Mouse (Mus musculus) heart, adult 2 months (tissue): ENCODE data around the gene Mc3r. TPM values are rescaled to one million over a fixed set of nuclear protein-coding genes. Genes with fewer than 3 reads are reported as not detected.

ENCODE experiments used
- DNase-seq, 2 experiments: peaks; one replicate each; pipeline ENCODE4 v3.0.0; 2021
- H3K27ac ChIP-seq: fragments of 200-600 bp; 2 replicates; pipeline ENCODE4 v1.8.1; 2022
- H3K27me3 ChIP-seq: fragments of 200-500 bp; 2 replicates; pipeline ENCODE4 v1.6.1; 2012; ENCODE audit warnings: mild to moderate bottlenecking, low read length, inconsistent platforms, mixed read lengths; ENCODE audit not compliant: control insufficient read depth, insufficient read depth
- H3K36me3 ChIP-seq: fragments of 200-500 bp; 2 replicates; pipeline ENCODE4 v1.6.1; 2012; ENCODE audit warnings: low read length, inconsistent platforms; ENCODE audit not compliant: control insufficient read depth, insufficient read depth
- H3K4me1 ChIP-seq: fragments of 200-500 bp; 2 replicates; pipeline ENCODE4 v1.6.1; 2011; ENCODE audit warnings: low read length; ENCODE audit not compliant: control insufficient read depth, insufficient read depth
- H3K4me3 ChIP-seq: fragments of 200-600 bp; 2 replicates; pipeline ENCODE4 v1.8.1; 2022
- H3K79me2 ChIP-seq: fragments of 200-500 bp; replicated peaks from 2 replicates; pipeline ENCODE4 v1.6.1; 2012; ENCODE audit warnings: mild to moderate bottlenecking, inconsistent platforms, low read length, moderate library complexity, mixed read lengths; ENCODE audit not compliant: control insufficient read depth, insufficient read depth
- H3K9ac ChIP-seq: fragments of 200-500 bp; 2 replicates; pipeline ENCODE4 v1.6.1; 2012; ENCODE audit warnings: low read depth, mild to moderate bottlenecking, control low read depth, inconsistent platforms, low read length, mixed read lengths
- CTCF ChIP-seq: fragments of 200-600 bp; IDR thresholded peaks from 2 replicates; pipeline ENCODE4 v1.8.1; 2022; ENCODE audit warnings: antibody characterized with exemption, mild to moderate bottlenecking, moderate library complexity
- EP300 ChIP-seq: fragments of 200-500 bp; IDR thresholded peaks from 2 replicates; pipeline ENCODE4 v1.6.1; 2011; ENCODE audit warnings: low read depth, low read length, control low read depth; ENCODE audit not compliant: insufficient read depth
- POLR2A ChIP-seq: fragments of 200-500 bp; IDR thresholded peaks from 2 replicates; pipeline ENCODE4 v1.6.1; 2011; ENCODE audit warnings: mild to moderate bottlenecking, low read depth, low read length, control low read depth; ENCODE audit not compliant: insufficient read depth
- WGBS: fragments of 180-500 bp; shearing (Covaris S2); methylation state at CpG from one replicate; pipeline ENCODE4 v1.1.7; 2018; 5-methylcytosine and 5-hydroxymethylcytosine counted together
- intact Hi-C: fragments of 180-260 bp; cut with DNase I; formaldehyde crosslinking; loops from one replicate; pipeline ENCODE4 v1.15.1; 2025
- polyA plus RNA-seq: library from polyadenylated mRNA; depleted of rRNA; stranded (reverse); fragments of >200 nt; gene quantifications from 2 replicates; pipeline ENCODE4 v1.2.3, GENCODE M21; 2012
- total RNA-seq, 2 experiments: library from RNA; stranded (reverse); gene quantifications; 2 replicates each; pipeline ENCODE4 v1.2.3; 2021

The Mc3r gene
- total and polyA plus RNA-seq, 3 experiments, result not detected

- DNase-seq, result peak; percentile 8 to 27
- no peak overlapping the region for H3K27ac ChIP-seq
- 37% methylated on average over 11 of the region's 11 CpGs for WGBS
- H3K36me3 ChIP-seq, result no peaks in the 10 kb centered on the region
- H3K27me3 ChIP-seq, result no peaks in the 10 kb centered on the region
- H3K79me2 ChIP-seq, result no peaks in the 10 kb centered on the region
- H3K4me1 ChIP-seq, result no peaks in the 10 kb centered on the region
- no peak overlapping the region for H3K9ac ChIP-seq
- intact Hi-C loops, result loop anchor here (2.0 to 10.0 kb wide), 3 partner anchors 721 to 1339 kb away; no protein-coding TSS in a partner anchor
- TF ChIP-seq CTCF, result peak; percentile 74
- no peak for TF ChIP-seq EP300
- no peak overlapping the region for H3K4me3 ChIP-seq
Measured at GRCm38 (mm10) chr2:172215508-172216162, 32.7 kb upstream of the Mc3r start.

- no peaks in the 10 kb centered on the region for H3K4me1 ChIP-seq
- DNase-seq, result no peak
- no peak overlapping the region for H3K9ac ChIP-seq
- no peak overlapping the region for H3K27ac ChIP-seq
- H3K79me2 ChIP-seq, result no peaks in the 10 kb centered on the region
- no peaks in the 10 kb centered on the region for H3K36me3 ChIP-seq
- TF ChIP-seq EP300 (no peak), POLR2A (no peak), CTCF (no peak)
- 58% methylated on average over 17 of the region's 17 CpGs for WGBS
- intact Hi-C loops, result loop anchor here (2.0 to 10.0 kb wide), 3 partner anchors 722 to 1340 kb away; no protein-coding TSS in a partner anchor
- no peaks in the 10 kb centered on the region for H3K27me3 ChIP-seq
- H3K4me3 ChIP-seq, result no peak overlapping the region
Measured at GRCm38 (mm10) chr2:172216163-172216915, 32.0 kb upstream of the Mc3r start.

GRCm38 (mm10) chr2:172217886-172218285, 30.4 kb upstream of the Mc3r start:
- H3K27ac ChIP-seq, result no peak overlapping the region
- no peak for TF ChIP-seq POLR2A
- no peak for TF ChIP-seq EP300
- TF ChIP-seq CTCF, result no peak

GRCm38 (mm10) chr2:172219186-172219585, 29.1 kb upstream of the Mc3r start:
- Histone ChIP-seq H3K9ac (no peak overlapping the region), H3K4me3 (no peak overlapping the region), H3K4me1 (no peaks in the 10 kb centered on the region), H3K79me2 (no peaks in the 10 kb centered on the region), H3K27me3 (no peaks in the 10 kb centered on the region), H3K27ac (no peak overlapping the region), H3K36me3 (no peaks in the 10 kb centered on the region)
- no peak for DNase-seq
- intact Hi-C loops, result loop anchor here (10.0 kb wide), 1 partner anchor 724 kb away; no protein-coding TSS in a partner anchor
- 50% methylated on average over 5 of the region's 5 CpGs for WGBS
- TF ChIP-seq CTCF (peak; percentile 14), POLR2A (no peak)

More at GRCm38 (mm10) chr2:172217886-172218285, 30.4 kb upstream of the Mc3r start:
- Histone ChIP-seq H3K4me3 (no peak overlapping the region), H3K4me1 (no peaks in the 10 kb centered on the region), H3K79me2 (no peaks in the 10 kb centered on the region), H3K27me3 (no peaks in the 10 kb centered on the region), H3K36me3 (no peaks in the 10 kb centered on the region), H3K9ac (no peak overlapping the region)
- 56% methylated on average over 7 of the region's 8 CpGs for WGBS
- intact Hi-C loops, result loop anchor here (2.0 to 10.0 kb wide), 3 partner anchors 723 to 1341 kb away; no protein-coding TSS in a partner anchor
- DNase-seq, result no peak

- 14% methylated on average over 16 of the region's 16 CpGs for WGBS
- Histone ChIP-seq H3K79me2 (no peaks in the 10 kb centered on the region), H3K36me3 (no peaks in the 10 kb centered on the region), H3K4me3 (no peak overlapping the region), H3K27me3 (no peaks in the 10 kb centered on the region), H3K4me1 (no peaks in the 10 kb centered on the region), H3K27ac (no peak overlapping the region), H3K9ac (no peak overlapping the region)
- intact Hi-C loops, result loop anchor here (5.0 to 10.0 kb wide), 3 partner anchors 225 to 533 kb away; no protein-coding TSS in a partner anchor
- DNase-seq, result peak; percentile 28 to 78
- TF ChIP-seq CTCF, result peak; percentile 91
- TF ChIP-seq EP300, result 0 out of 2 replicates have a peak, but pooled peaks have one; percentile 34
- no peak for TF ChIP-seq POLR2A
Measured at GRCm38 (mm10) chr2:172221656-172222393, 26.5 kb upstream of the Mc3r start.
